Comparison of ENCODE assay signal across 8 mouse cellular contexts in genomic region chr6:93855806-93856641, GRCm38 (mm10).
DNase-seq lines count a peak whose midpoint lies in the region; ATAC-seq and TF ChIP-seq lines count a peak whose summit lies in the region.

No protein-coding gene starts in this region.

- peak; percentile 11 to 25 for DNase-seq in kidney, postnatal 4 days
- no peak for DNase-seq in kidney, adult 18-20 months
- peak; percentile 52 for DNase-seq in cerebellum, adult 9-11 months
- peak; percentile 32 to 67 for DNase-seq in frontal cortex, adult 2 months (ENCODE audit: extremely low spot score in 1 of 2, low spot score in 1 of 2)
- no peak for DNase-seq in limb, embryonic 14.5 days (ENCODE audit: low spot score)
- DNase-seq in urinary bladder, postnatal 14 days (ENCODE audit: low spot score): no peak
- no peak for DNase-seq in thymus, adult 2 months

- no peaks in the 10 kb centered on the region for H3K27me3 ChIP-seq in limb, embryonic 14.5 days (ENCODE audit: control insufficient read depth, insufficient read depth, low read length)
- H3K27me3 ChIP-seq in thymus, adult 2 months (ENCODE audit: control insufficient read depth, insufficient read depth, low read length): no peaks in the 10 kb centered on the region
- H3K27me3 ChIP-seq in intestine, embryonic 15.5 days (replicated peaks): no peaks in the 10 kb centered on the region

- no peaks in the 10 kb centered on the region for H3K9me3 ChIP-seq in limb, embryonic 14.5 days (ENCODE audit: control insufficient read depth, low read length)
- H3K9me3 ChIP-seq in intestine, embryonic 15.5 days: no peaks in the 10 kb centered on the region

- peaks cover 18% of the 10 kb centered on the region for H3K4me1 ChIP-seq in limb, embryonic 14.5 days (ENCODE audit: control insufficient read depth, insufficient read depth, low read length)
- no peaks in the 10 kb centered on the region for H3K4me1 ChIP-seq in thymus, adult 2 months (replicated peaks; ENCODE audit: control insufficient read depth, insufficient read depth, low read length)
- 0 out of 2 replicates have a peak, but pooled peaks cover 10% of the 10 kb centered on the region for H3K4me1 ChIP-seq in intestine, embryonic 15.5 days (replicated peaks)

- WGBS in limb, embryonic 14.5 days: 39% methylated on average over 8 of the region's 8 CpGs
- 62% methylated on average over 8 of the region's 8 CpGs for WGBS in thymus, adult 2 months
- WGBS in intestine, embryonic 15.5 days: 51% methylated on average over 8 of the region's 8 CpGs

- H3K4me3 ChIP-seq in limb, embryonic 14.5 days (replicated peaks; ENCODE audit: low read length): no peak overlapping the region
- H3K4me3 ChIP-seq in thymus, adult 2 months (ENCODE audit: control insufficient read depth, insufficient read depth, low read length): no peak overlapping the region
- H3K4me3 ChIP-seq in intestine, embryonic 15.5 days (replicated peaks): no peak overlapping the region

- no peak overlapping the region for H3K9ac ChIP-seq in limb, embryonic 14.5 days (ENCODE audit: low read depth, low read length, severe bottlenecking)
- no peak overlapping the region for H3K9ac ChIP-seq in intestine, embryonic 15.5 days

- 0 out of 2 replicates have a peak overlapping the region, but pooled peaks have one; percentile 26 for H3K27ac ChIP-seq in limb, embryonic 14.5 days (replicated peaks; ENCODE audit: low read depth, low read length)
- H3K27ac ChIP-seq in thymus, adult 2 months (ENCODE audit: control insufficient read depth, insufficient read depth, low read length): no peak overlapping the region
- H3K27ac ChIP-seq in intestine, embryonic 15.5 days: no peak overlapping the region

- H3K36me3 ChIP-seq in limb, embryonic 14.5 days (ENCODE audit: control insufficient read depth, insufficient read depth, low read length): no peaks in the 10 kb centered on the region
- no peaks in the 10 kb centered on the region for H3K36me3 ChIP-seq in thymus, adult 2 months (ENCODE audit: control insufficient read depth, insufficient read depth, low read length)
- no peaks in the 10 kb centered on the region for H3K36me3 ChIP-seq in intestine, embryonic 15.5 days

- TF ChIP-seq POLR2A in limb, embryonic 14.5 days (IDR thresholded peaks at IDR 0.05; ENCODE audit: borderline replicate concordance, extremely low read depth, insufficient read depth, insufficient read length): no peak
- no peak for TF ChIP-seq POLR2A in thymus, adult 2 months (IDR thresholded peaks at IDR 0.05; ENCODE audit: control insufficient read depth, extremely low read depth, insufficient read depth, low read length, poor library complexity)

- no peak for TF ChIP-seq CTCF in thymus, adult 2 months (IDR thresholded peaks at IDR 0.05; ENCODE audit: borderline replicate concordance, control insufficient read depth, extremely low read depth, insufficient read depth, low read length, poor library complexity)

- ATAC-seq in limb, embryonic 14.5 days (ENCODE audit: low FRiP score, low read depth): no peak
- no peak for ATAC-seq in intestine, embryonic 15.5 days

- no peak overlapping the region for H3K4me2 ChIP-seq in limb, embryonic 14.5 days (replicated peaks; ENCODE audit: low read depth, low read length, severe bottlenecking)
- H3K4me2 ChIP-seq in intestine, embryonic 15.5 days (replicated peaks): no peak overlapping the region

Comparison
In these comparisons a context has a peak if more than half of its experiments do, and no peak if none do; other contexts are left out.
1. DNase-seq: peak in kidney, postnatal 4 days (2 of 2), cerebellum, adult 9-11 months (single experiment) and frontal cortex, adult 2 months (2 of 2); none in kidney, adult 18-20 months (single experiment), limb, embryonic 14.5 days (single experiment), urinary bladder, postnatal 14 days (single experiment) and thymus, adult 2 months (single experiment).